Mouse (Mus musculus): Measurements from ENCODE around the gene Nphs1. TPM values are rescaled to one million over a fixed set of nuclear protein-coding genes. Genes with fewer than 3 reads are reported as not detected.

The Nphs1 gene
- total RNA-seq, 2 experiments from 2014 or later = 0.35 to 0.53 TPM

- peak; percentile 74 to 90 for DNase-seq (ENCODE audit: low spot score in 2 of 2)
- intact Hi-C loops (cut with DNase I) = no loop called here
Observed at GRCm38 (mm10) chr7:30531291-30531815, 73.2 kb downstream of the Nphs1 start.

- no peak for DNase-seq (ENCODE audit: low spot score in 2 of 2)
- intact Hi-C loops (cut with DNase I) = no loop called here
Observed at GRCm38 (mm10) chr7:30532931-30533330, 74.8 kb downstream of the Nphs1 start.

DNA sequence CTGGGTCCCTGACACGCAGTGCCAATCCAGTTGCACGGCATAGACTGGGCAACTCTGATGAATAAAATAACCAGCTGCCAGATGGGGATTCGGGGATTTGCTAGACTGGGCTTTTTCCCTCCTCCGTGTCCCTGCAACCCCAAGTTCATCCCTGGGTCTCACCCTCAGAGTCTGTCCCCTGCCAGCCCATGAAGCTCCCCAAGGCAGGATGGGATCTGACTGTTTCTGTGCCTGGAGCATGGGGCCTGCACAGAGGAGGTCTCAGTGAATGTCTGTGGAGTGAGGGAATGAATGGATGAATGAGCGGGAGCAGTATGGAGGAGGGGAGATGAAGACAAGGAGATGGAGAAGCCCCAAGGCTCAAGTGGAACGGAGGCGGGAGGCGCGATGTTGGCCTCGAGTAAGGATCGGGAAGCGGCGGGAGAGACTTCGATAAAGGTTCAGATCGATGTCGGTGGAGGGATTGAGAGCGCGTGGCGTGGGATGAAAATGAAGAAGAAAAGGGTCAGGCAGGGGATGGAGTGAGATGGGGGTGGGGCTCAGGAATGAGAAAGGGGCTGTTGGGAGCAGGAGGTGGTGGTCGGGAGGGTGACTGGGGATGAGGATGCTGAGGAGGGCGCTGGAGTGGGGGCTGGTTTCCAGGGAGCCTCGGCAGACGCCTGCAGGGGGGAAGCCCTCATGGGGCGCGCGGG lies 76.0 kb downstream of the Nphs1 start:
- intact Hi-C loops (cut with DNase I) = no loop called here
- peak in 1 of 2 experiments; percentile 50 for DNase-seq (ENCODE audit: low spot score in 2 of 2)

GRCm38 (mm10) chr7:30534633-30535577 lies 76.8 kb downstream of the Nphs1 start, which contains the start of gene Arhgap33:
Gene Arhgap33, minus strand, starts transcription at chr7:30535060.
- intact Hi-C loops (cut with DNase I) = no loop called here
- DNase-seq (ENCODE audit: low spot score in 2 of 2) = peak; percentile 97 to 98

Other genes with a start within 250 kb of the Nphs1 start
- gene Polr2i, start 226.4 kb upstream of the Nphs1 start, total RNA-seq (2021) = 10 to 100 TPM; 55.8 to 59.8 TPM
- gene Tbcb, start 226.0 kb upstream of the Nphs1 start, total RNA-seq (2021) = 100 to 1,000 TPM; 149 to 153 TPM
- not detected for gene Ovol3, start 222.6 kb upstream of the Nphs1 start, total RNA-seq (2021)
- gene Thap8, start 178.2 kb upstream of the Nphs1 start, total RNA-seq (2021) = under 1 TPM in 1 of 2 experiments, not detected in 1; 0.26 TPM
- gene Wdr62, start 177.9 kb upstream of the Nphs1 start, total RNA-seq (2021) = 1 to 10 TPM; 1.2 to 2.0 TPM
- 100 to 1,000 TPM; 499 to 503 TPM for gene Clip3, start 166.6 kb upstream of the Nphs1 start, total RNA-seq (2021)
- gene Alkbh6, start 149.6 kb upstream of the Nphs1 start, total RNA-seq (2021) = 10 to 100 TPM; 53.4 to 55.3 TPM
- 1 to 10 TPM; 6.9 to 8.2 TPM for gene Syne4, start 143.5 kb upstream of the Nphs1 start, total RNA-seq (2021)
- under 1 TPM; 0.40 to 0.44 TPM for gene E130208F15Rik, start 136.6 kb upstream of the Nphs1 start, total RNA-seq (2021)
- gene Sdhaf1, start 134.4 kb upstream of the Nphs1 start, total RNA-seq (2021) = 10 to 100 TPM in 1 of 2 experiments, 1 to 10 TPM in 1; 7.3 to 10.2 TPM
- gene Lrfn3, start 95.5 kb upstream of the Nphs1 start, total RNA-seq (2021) = 10 to 100 TPM; 39.1 to 42.5 TPM
- gene Tyrobp, start 44.6 kb upstream of the Nphs1 start, total RNA-seq (2021) = 10 to 100 TPM; 24.9 to 26.1 TPM
- 1 to 10 TPM in 1 of 2 experiments, not detected in 1; 2.6 TPM for gene Hcst, start 38.5 kb upstream of the Nphs1 start, total RNA-seq (2021)
- 1 to 10 TPM; 2.8 to 4.2 TPM for gene Nfkbid, start 36.6 kb upstream of the Nphs1 start, total RNA-seq (2021)
- 1,000 to 10,000 TPM; 1,098 to 1,148 TPM for gene Aplp1, start 12.8 kb upstream of the Nphs1 start, total RNA-seq (2021)
- 1 to 10 TPM; 6.1 to 8.0 TPM for gene Kirrel2, start 625 bp upstream of the Nphs1 start, total RNA-seq (2021)
- not detected for gene Prodh2, start 35.3 kb downstream of the Nphs1 start, total RNA-seq (2021)
- 100 to 1,000 TPM; 233 to 246 TPM for gene Arhgap33, start 76.7 kb downstream of the Nphs1 start, total RNA-seq (2021)
- gene Hspb6, start 93.9 kb downstream of the Nphs1 start, total RNA-seq (2021) = 10 to 100 TPM in 1 of 2 experiments, 1 to 10 TPM in 1; 5.3 to 10.8 TPM
- gene Proser3, start 94.0 kb downstream of the Nphs1 start, total RNA-seq (2021) = 1 to 10 TPM; 2.7 to 3.8 TPM
- 10 to 100 TPM; 37.5 to 39.0 TPM for gene Lin37, start 101.5 kb downstream of the Nphs1 start, total RNA-seq (2021)
- gene U2af1l4, start 105.0 kb downstream of the Nphs1 start, total RNA-seq (2021) = 10 to 100 TPM; 60.2 to 61.4 TPM
- 1 to 10 TPM; 3.8 to 4.6 TPM for gene Gm49396, start 105.0 kb downstream of the Nphs1 start, total RNA-seq (2021)
- 10 to 100 TPM; 81.0 to 81.3 TPM for gene Psenen, start 105.3 kb downstream of the Nphs1 start, total RNA-seq (2021)
- gene Igflr1, start 107.1 kb downstream of the Nphs1 start, total RNA-seq (2021) = 1 to 10 TPM; 1.1 to 1.6 TPM
- 10 to 100 TPM; 48.5 to 49.0 TPM for gene Kmt2b, start 130.4 kb downstream of the Nphs1 start, total RNA-seq (2021)
- not detected for gene Zbtb32, start 140.6 kb downstream of the Nphs1 start, total RNA-seq (2021)
- gene Upk1a, start 154.5 kb downstream of the Nphs1 start, total RNA-seq (2021) = under 1 TPM; 0.32 to 0.48 TPM
- gene Cox6b1, start 167.8 kb downstream of the Nphs1 start, total RNA-seq (2021) = 100 to 1,000 TPM; 783 to 807 TPM
- gene Etv2, start 177.5 kb downstream of the Nphs1 start, total RNA-seq (2021) = not detected
- gene Rbm42, start 192.0 kb downstream of the Nphs1 start, total RNA-seq (2021) = 10 to 100 TPM; 67.9 to 69.0 TPM
- gene Haus5, start 206.7 kb downstream of the Nphs1 start, total RNA-seq (2021) = 1 to 10 TPM; 5.9 to 6.5 TPM
- not detected for gene Pmis2, start 213.3 kb downstream of the Nphs1 start, total RNA-seq (2021)
- not detected for gene 2200002J24Rik, start 240.6 kb downstream of the Nphs1 start, total RNA-seq (2021)